ENCODE assay signal across 24 mouse cellular contexts in the genomic region with DNA sequence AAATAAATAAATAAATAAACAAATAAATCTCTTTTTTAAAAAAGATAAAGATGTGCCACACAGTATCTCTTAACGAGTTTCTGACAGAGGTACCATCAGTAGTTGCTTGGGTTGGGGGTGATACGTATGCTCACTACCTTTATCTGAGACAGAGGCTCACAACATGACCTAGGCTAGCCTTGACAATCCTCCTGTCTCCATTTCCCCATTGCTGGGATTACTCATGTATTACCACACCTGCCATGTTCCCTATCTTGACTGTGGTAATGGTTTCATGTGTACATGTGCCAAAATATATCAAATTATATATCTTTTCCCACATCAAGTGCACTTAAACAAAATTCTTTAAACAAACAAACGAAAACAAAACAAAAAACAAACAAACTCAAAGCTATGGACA. TPM values are rescaled to one million over a fixed set of nuclear protein-coding genes. Genes with fewer than 3 reads are reported as not detected.
DNase-seq lines count a peak whose midpoint lies in the region; ATAC-seq and TF ChIP-seq lines count a peak whose summit lies in the region.
"Had no signal": no experiment of that assay in that cellular context is flagged by ENCODE, and none has a peak within 500 bp of the region (broad histone marks: within the 10 kb centered on the region; RNA-seq: fewer than 3 reads in every experiment).

No protein-coding gene starts in this region.

- H3K36me3 ChIP-seq in embryonic facial prominence, embryonic 13.5 days, result no peaks in the 10 kb centered on the region
- no peaks in the 10 kb centered on the region for H3K36me3 ChIP-seq in embryonic facial prominence, embryonic 10.5 days (replicated peaks)
- no peaks in the 10 kb centered on the region for H3K36me3 ChIP-seq in lung, embryonic 14.5 days (ENCODE audit: insufficient read depth)
- H3K36me3 ChIP-seq in limb, embryonic 13.5 days, result no peaks in the 10 kb centered on the region
- H3K36me3 ChIP-seq in heart, embryonic 10.5 days, result no peaks in the 10 kb centered on the region
- H3K36me3 ChIP-seq: embryonic facial prominence, embryonic 12.5 days; forebrain, embryonic 10.5 days; G1E; heart, embryonic 12.5 days; hindbrain, embryonic 15.5 days had no signal

- no peak overlapping the region for H3K9ac ChIP-seq in embryonic facial prominence, embryonic 13.5 days
- no peak overlapping the region for H3K9ac ChIP-seq in lung, embryonic 14.5 days
- H3K9ac ChIP-seq in limb, embryonic 13.5 days, result no peak overlapping the region
- H3K9ac ChIP-seq: embryonic facial prominence, embryonic 12.5 days; heart, embryonic 12.5 days; hindbrain, embryonic 15.5 days had no signal

- peak overlapping the region; percentile 47; the same call in 1 of the 2 replicates for H3K4me2 ChIP-seq in embryonic facial prominence, embryonic 13.5 days
- no peak overlapping the region for H3K4me2 ChIP-seq in lung, embryonic 14.5 days
- no peak overlapping the region for H3K4me2 ChIP-seq in limb, embryonic 13.5 days (replicated peaks)

- H3K27me3 ChIP-seq in embryonic facial prominence, embryonic 13.5 days, result no peaks in the 10 kb centered on the region
- no peaks in the 10 kb centered on the region for H3K27me3 ChIP-seq in embryonic facial prominence, embryonic 10.5 days (replicated peaks; ENCODE audit: low read depth, poor library complexity, severe bottlenecking)
- H3K27me3 ChIP-seq in lung, embryonic 14.5 days (ENCODE audit: insufficient read depth, low read length), result no peaks in the 10 kb centered on the region
- H3K27me3 ChIP-seq in limb, embryonic 13.5 days, result no peaks in the 10 kb centered on the region
- no peaks in the 10 kb centered on the region for H3K27me3 ChIP-seq in heart, embryonic 10.5 days (ENCODE audit: insufficient read depth, poor library complexity, severe bottlenecking)
- H3K27me3 ChIP-seq: embryonic facial prominence, embryonic 12.5 days; heart, embryonic 12.5 days; hindbrain, embryonic 15.5 days had no signal

- no peak overlapping the region for H3K4me3 ChIP-seq in embryonic facial prominence, embryonic 13.5 days
- H3K4me3 ChIP-seq in embryonic facial prominence, embryonic 10.5 days, result no peak overlapping the region
- H3K4me3 ChIP-seq in lung, embryonic 14.5 days (ENCODE audit: low read depth, low read length), result no peak overlapping the region
- H3K4me3 ChIP-seq in limb, embryonic 13.5 days, result no peak overlapping the region
- H3K4me3 ChIP-seq in heart, embryonic 10.5 days, result no peak overlapping the region
- H3K4me3 ChIP-seq: embryonic facial prominence, embryonic 12.5 days; erythroblast, embryonic 14.5 days; forebrain, embryonic 10.5 days; heart, adult 2 months; hindbrain, embryonic 15.5 days had no signal

- 82% methylated on average over 3 of the region's 3 CpGs for WGBS in embryonic facial prominence, embryonic 13.5 days
- 85% methylated on average over 3 of the region's 3 CpGs for WGBS in embryonic facial prominence, embryonic 10.5 days
- 75% methylated on average over 3 of the region's 3 CpGs for WGBS in lung, embryonic 14.5 days
- WGBS in limb, embryonic 13.5 days, result 88% methylated on average over 3 of the region's 3 CpGs
- 78% methylated on average over 3 of the region's 3 CpGs for WGBS in heart, embryonic 10.5 days

- ATAC-seq in embryonic facial prominence, embryonic 13.5 days (ENCODE audit: insufficient number of reproducible peaks, insufficient read depth, low FRiP score, low TSS enrichment, low read depth), result no peak
- no peak for ATAC-seq in lung, embryonic 14.5 days (ENCODE audit: insufficient read depth)
- ATAC-seq in limb, embryonic 13.5 days (ENCODE audit: low FRiP score, low read depth), result no peak
- ATAC-seq: CD4-positive, CD25-positive, alpha-beta regulatory T cell, adult 4 months; forebrain, embryonic 14.5 days had no signal

- H3K9me3 ChIP-seq in embryonic facial prominence, embryonic 13.5 days, result no peaks in the 10 kb centered on the region
- no peaks in the 10 kb centered on the region for H3K9me3 ChIP-seq in embryonic facial prominence, embryonic 10.5 days
- no peaks in the 10 kb centered on the region for H3K9me3 ChIP-seq in lung, embryonic 14.5 days (ENCODE audit: low read depth, low read length)
- H3K9me3 ChIP-seq in limb, embryonic 13.5 days, result no peaks in the 10 kb centered on the region
- H3K9me3 ChIP-seq in heart, embryonic 10.5 days, result no peaks in the 10 kb centered on the region
- H3K9me3 ChIP-seq: embryonic facial prominence, embryonic 12.5 days; forebrain, embryonic 10.5 days; G1E; hindbrain, embryonic 15.5 days had no signal

- DNase-seq in embryonic facial prominence, embryonic 10.5 days (ENCODE audit: low spot score), result no peak
- no peak for DNase-seq in lung, embryonic 14.5 days
- DNase-seq in lung, postnatal 36 days, result no peak
- no peak for DNase-seq in heart, embryonic 10.5 days (ENCODE audit: low spot score)
- DNase-seq in spleen, postnatal 10 days (ENCODE audit: low spot score in 2 of 2), result no peak
- DNase-seq: adrenal gland, adult 8-10 months; adrenal gland, postnatal 36 days; B cell, adult 2 months; cerebellum, adult 2 months; cerebellum, postnatal 10 days; embryo, embryonic 11 days; gastrocnemius, postnatal 10 days; heart, adult 2 months; heart, postnatal 36 days had no signal

- no peak overlapping the region for H3K27ac ChIP-seq in embryonic facial prominence, embryonic 13.5 days
- no peak overlapping the region for H3K27ac ChIP-seq in embryonic facial prominence, embryonic 10.5 days (replicated peaks)
- H3K27ac ChIP-seq in lung, embryonic 14.5 days (ENCODE audit: low read depth), result peak overlapping the region; percentile 89; the same call in 1 of the 2 replicates
- peak overlapping the region; percentile 15; the same call in 1 of the 2 replicates for H3K27ac ChIP-seq in limb, embryonic 13.5 days
- no peak overlapping the region for H3K27ac ChIP-seq in heart, embryonic 10.5 days
- H3K27ac ChIP-seq: forebrain, embryonic 10.5 days had no signal

- no peak for TF ChIP-seq CTCF in lung, embryonic 14.5 days (IDR thresholded peaks at IDR 0.05; ENCODE audit: low read depth)

- H3K4me1 ChIP-seq in embryonic facial prominence, embryonic 13.5 days, result peaks cover 20% of the 10 kb centered on the region
- H3K4me1 ChIP-seq in embryonic facial prominence, embryonic 10.5 days, result peaks cover 24% of the 10 kb centered on the region
- peaks cover 7% of the 10 kb centered on the region for H3K4me1 ChIP-seq in lung, embryonic 14.5 days (ENCODE audit: insufficient read depth)
- H3K4me1 ChIP-seq in limb, embryonic 13.5 days, result peaks cover 24% of the 10 kb centered on the region
- H3K4me1 ChIP-seq in heart, embryonic 10.5 days, result peaks cover 7% of the 10 kb centered on the region
- H3K4me1 ChIP-seq: hindbrain, embryonic 15.5 days had no signal

RNA-seq across cellular contexts. Expression of gene Gab1, which starts 14.2 kb away (rescaled TPM):
- 22.2 and 22.7 TPM in 2 replicates for polyA plus RNA-seq in embryonic facial prominence, embryonic 13.5 days (2015; fragmentation: Nextera tagmentation; extraction: Ambion mirVana)
- 14.5 and 15.0 TPM in 2 replicates for polyA plus RNA-seq in embryonic facial prominence, embryonic 10.5 days (2016; fragmentation: Nextera tagmentation; extraction: Ambion mirVana)
- 36.2 and 37.8 TPM in 2 replicates for polyA plus RNA-seq in lung, embryonic 14.5 days (2014; fragmentation: Nextera tagmentation; extraction: Ambion mirVana)
- 21.9 and 24.3 TPM in 2 replicates for polyA plus RNA-seq in limb, embryonic 13.5 days (2015; fragmentation: Nextera tagmentation; extraction: Ambion mirVana)
- 24.8 and 37.6 TPM in 2 replicates for polyA plus RNA-seq in heart, embryonic 10.5 days (2016; fragmentation: Nextera tagmentation; extraction: Ambion mirVana)
- polyA plus RNA-seq: CD4-positive, CD25-positive, alpha-beta regulatory T cell, adult 4 months had no signal

Comparison
In these comparisons a context has a peak if more than half of its experiments do, and no peak if none do; other contexts are left out.
1. H3K27ac ChIP-seq: peak in lung, embryonic 14.5 days (single experiment) and limb, embryonic 13.5 days (single experiment); none in embryonic facial prominence, embryonic 13.5 days (single experiment), embryonic facial prominence, embryonic 10.5 days (single experiment) and heart, embryonic 10.5 days (single experiment).